Mouse (Mus musculus) heart, postnatal 10 days (tissue): ENCODE results near the gene Terf2. TPM values are rescaled to one million over a fixed set of nuclear protein-coding genes. Genes with fewer than 3 reads are reported as not detected.

Experiments used
- microRNA-seq, 2 experiments: library from miRNA; unstranded; fragments of <30 nt; microRNA quantifications; one replicate each; pipeline ENCODE4 v1.2.0; 2022
- total RNA-seq, 2 experiments: library from RNA; stranded (reverse); gene quantifications; 2 replicates each; pipeline ENCODE4 v1.2.3; 2021

Gene Terf2
- total RNA-seq, 2 experiments from 2014 or later: 18.0 to 18.1 TPM

Small RNAs within 50 kb of the gene (microRNA-seq; reads per million reads assigned to microRNA genes)
- gene Mir7075: 0.35 to 2.6 reads per million in 2 experiments

Other genes with a start within 250 kb of the Terf2 start
- gene Has3, start 226.3 kb downstream of the Terf2 start, total RNA-seq: 1 to 10 TPM; 1.9 to 2.4 TPM
- 10 to 100 TPM; 23.8 to 25.0 TPM for gene Utp4, start 202.9 kb downstream of the Terf2 start, total RNA-seq
- 10 to 100 TPM; 27.1 to 27.6 TPM for gene Sntb2, start 160.8 kb downstream of the Terf2 start, total RNA-seq
- 10 to 100 TPM; 59.8 to 61.4 TPM for gene Vps4a, start 65.3 kb downstream of the Terf2 start, total RNA-seq
- gene Pdf, start 47.9 kb downstream of the Terf2 start, total RNA-seq: 10 to 100 TPM; 43.4 to 53.1 TPM
- gene Cog8, start 39.9 kb downstream of the Terf2 start, total RNA-seq: 10 to 100 TPM; 18.9 to 22.1 TPM
- 10 to 100 TPM; 24.9 to 28.8 TPM for gene Nip7, start 39.7 kb downstream of the Terf2 start, total RNA-seq
- gene Tmed6, start 30.9 kb downstream of the Terf2 start, total RNA-seq: not detected
- 10 to 100 TPM; 47.0 to 48.9 TPM for gene Cyb5b, start 54.1 kb upstream of the Terf2 start, total RNA-seq
- gene Nfat5, start 196.9 kb upstream of the Terf2 start, total RNA-seq: 10 to 100 TPM; 37.9 to 43.0 TPM